ENCODE assay signal across 14 mouse cellular contexts in genomic region chr3:28332316-28332715, GRCm38 (mm10).
"Had no signal": no experiment of that assay in that cellular context is flagged by ENCODE, and none has a peak within 500 bp of the region (broad histone marks: within the 10 kb centered on the region; RNA-seq: fewer than 3 reads in every experiment).

No protein-coding gene starts in this region.

- H3K36me3 ChIP-seq: kidney, embryonic 15.5 days; limb, embryonic 13.5 days; midbrain, embryonic 12.5 days; neural tube, embryonic 12.5 days had no signal

- H3K9me3 ChIP-seq: kidney, embryonic 15.5 days; limb, embryonic 13.5 days; megakaryocyte, embryonic 14.5 days; midbrain, embryonic 12.5 days; neural tube, embryonic 12.5 days had no signal

- H3K4me3 ChIP-seq: kidney, embryonic 15.5 days; limb, embryonic 13.5 days; megakaryocyte, embryonic 14.5 days; midbrain, embryonic 12.5 days; neural tube, embryonic 12.5 days had no signal

- DNase-seq: kidney, adult 2 months; kidney, postnatal 14 days; left cerebral cortex, postnatal 4 days; lung, adult 18-20 months; lung, postnatal 10 days; lung, postnatal 4 days; right cerebral cortex, postnatal 25 days; thymus, postnatal 4 days had no signal

- H3K4me2 ChIP-seq: kidney, embryonic 15.5 days; limb, embryonic 13.5 days; midbrain, embryonic 12.5 days; neural tube, embryonic 12.5 days had no signal

- H3K27me3 ChIP-seq: kidney, embryonic 15.5 days; limb, embryonic 13.5 days; megakaryocyte, embryonic 14.5 days; midbrain, embryonic 12.5 days; neural tube, embryonic 12.5 days had no signal

- H3K4me1 ChIP-seq: kidney, embryonic 15.5 days; limb, embryonic 13.5 days; midbrain, embryonic 12.5 days; neural tube, embryonic 12.5 days had no signal

- H3K27ac ChIP-seq: kidney, embryonic 15.5 days; limb, embryonic 13.5 days; liver, embryonic 14.5 days; midbrain, embryonic 12.5 days; neural tube, embryonic 12.5 days had no signal

- H3K9ac ChIP-seq: kidney, embryonic 15.5 days; limb, embryonic 13.5 days; liver, embryonic 14.5 days; midbrain, embryonic 12.5 days; neural tube, embryonic 12.5 days had no signal
